Mouse (Mus musculus) heart, postnatal 0 days (tissue): ENCODE data around the gene Gm37240. TPM values are rescaled to one million over a fixed set of nuclear protein-coding genes. Genes with fewer than 3 reads are reported as not detected.
A peak's percentile ranks its signal among the peaks of the same experiment; 100 is the strongest.
"Not testable (repeated sequence)": the region's sequence is repeated elsewhere in the genome, so short reads cannot be mapped to it uniquely, and the experiment has no call there.

ENCODE experiments used
- ATAC-seq: fragments of 200-750 bp; cut with Nextera tagmentation; 2 replicates; pipeline ENCODE4 v1.8.0; 2017; ENCODE audit warnings: low read depth, moderate number of reproducible peaks, moderate library complexity; ENCODE audit not compliant: insufficient read depth
- DNase-seq: peaks from one replicate; pipeline ENCODE4 v3.0.0-alpha.2; 2016; ENCODE audit warnings: low spot score
- H3K27ac ChIP-seq: fragments of 300-500 bp; sonication (generic); 2 replicates; pipeline ENCODE4 v1.5.1; 2014; ENCODE audit warnings: low read depth, mild to moderate bottlenecking
- H3K27me3 ChIP-seq: fragments of 300-500 bp; sonication (generic); 2 replicates; pipeline ENCODE4 v1.6.1; 2014; ENCODE audit warnings: low read length, mixed read lengths; ENCODE audit not compliant: control insufficient read depth, insufficient read depth
- H3K36me3 ChIP-seq: fragments of 300-500 bp; sonication (generic); replicated peaks from 2 replicates; pipeline ENCODE4 v1.6.1; 2014; ENCODE audit warnings: low read length, mixed read lengths; ENCODE audit not compliant: control insufficient read depth, insufficient read depth
- H3K4me1 ChIP-seq: fragments of 300-500 bp; sonication (generic); 2 replicates; pipeline ENCODE4 v1.6.1; 2014; ENCODE audit warnings: antibody characterized with exemption; ENCODE audit not compliant: control insufficient read depth, insufficient read depth
- H3K4me2 ChIP-seq: fragments of 300-500 bp; sonication (generic); 2 replicates; pipeline ENCODE4 v1.6.1; 2014; ENCODE audit warnings: low read depth, mild to moderate bottlenecking, low read length, moderate library complexity
- H3K4me3 ChIP-seq: fragments of 300-500 bp; sonication (generic); 2 replicates; pipeline ENCODE4 v1.5.1; 2014; ENCODE audit warnings: low read depth, low read length
- H3K9ac ChIP-seq: fragments of 300-500 bp; sonication (generic); replicated peaks from 2 replicates; pipeline ENCODE4 v1.6.1; 2014; ENCODE audit warnings: low read depth, low read length, mixed read lengths
- H3K9me3 ChIP-seq: fragments of 300-500 bp; sonication (generic); replicated peaks from 2 replicates; pipeline ENCODE4 v1.6.1; 2016; ENCODE audit warnings: low read length; ENCODE audit not compliant: control insufficient read depth
- CTCF ChIP-seq: IDR thresholded peaks from 2 replicates; pipeline ENCODE4 v1.5.1; 2016; ENCODE audit warnings: antibody characterized with exemption, control low read depth, low read depth
- EP300 ChIP-seq: IDR thresholded peaks from 2 replicates; pipeline ENCODE4 v1.6.1; 2016; ENCODE audit warnings: antibody characterized with exemption, low read depth
- WGBS: fragments of 180-500 bp; shearing (Covaris S2); extraction: QIAGEN DNeasy Blood & Tissue Kit; methylation state at CpG from one replicate; pipeline ENCODE4 v1.1.7; 2014; 5-methylcytosine and 5-hydroxymethylcytosine counted together
- polyA plus RNA-seq: library from polyadenylated mRNA; unstranded; fragments of >200 nt; fragmentation: Nextera tagmentation; extraction: Ambion mirVana; gene quantifications from 2 replicates; pipeline ENCODE4 v1.2.1, GENCODE M21; 2015
- total RNA-seq: library from RNA; depleted of rRNA; stranded (reverse); fragments of >200 nt; gene quantifications from 2 replicates; pipeline ENCODE4 v1.2.3, GENCODE M21; 2014; ENCODE audit warnings: low replicate concordance

Gm37240 gene
- total and polyA plus RNA-seq, 2 experiments from 2014 or later, result 21.7 to 72.1 TPM

DNA sequence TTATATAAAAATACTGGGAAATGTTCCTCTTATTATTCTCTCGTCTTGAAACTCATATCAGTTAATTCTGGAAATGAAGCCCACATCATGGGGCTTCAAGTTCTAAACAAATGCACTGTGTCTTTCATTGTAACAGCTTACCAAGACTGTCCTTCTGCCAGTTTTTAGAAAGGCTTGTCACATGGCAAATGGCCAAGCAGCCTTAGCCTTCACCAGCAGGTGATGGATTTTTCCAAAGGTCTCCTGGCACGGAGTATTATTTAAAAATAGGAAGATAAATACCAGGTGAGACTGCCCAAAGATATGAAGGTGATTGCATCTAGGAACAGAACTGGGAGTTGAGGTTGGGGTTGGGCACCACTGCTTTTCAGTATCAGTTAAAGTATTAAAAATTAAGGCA lies 304.6 kb downstream of the Gm37240 start:
- no peak for ATAC-seq
- no peak overlapping the region for H3K27ac ChIP-seq
- H3K4me1 ChIP-seq, result no peaks in the 10 kb centered on the region
- DNase-seq, result no peak
- no peak overlapping the region for H3K9ac ChIP-seq
- H3K4me3 ChIP-seq, result no peak overlapping the region
- no peak for TF ChIP-seq CTCF
- TF ChIP-seq EP300, result no peak
- WGBS, result 56% methylated on average over 2 of the region's 2 CpGs
- no peak overlapping the region for H3K4me2 ChIP-seq
- peaks cover 7% of the 10 kb centered on the region; the same call in 1 of the 2 replicates for H3K36me3 ChIP-seq
- no peaks in the 10 kb centered on the region for H3K9me3 ChIP-seq
- no peaks in the 10 kb centered on the region for H3K27me3 ChIP-seq

GRCm38 (mm10) chr3:85573864-85574830 lies 313.2 kb downstream of the Gm37240 start, which contains the start of gene Gatb:
TSS of gene Gatb (plus strand) at chr3:85574119.
- DNase-seq (peak; percentile 99), ATAC-seq (peak; percentile 99)
- Histone ChIP-seq H3K4me3 (peak within 1 kb of the TSS; percentile 84), H3K36me3 (peaks cover 10% of the 10 kb centered on the region; the same call in 1 of the 2 replicates), H3K27me3 (no peaks in the 10 kb centered on the region), H3K9ac (peak within 1 kb of the TSS; percentile 79), H3K4me2 (peak within 1 kb of the TSS; percentile 82), H3K9me3 (no peaks in the 10 kb centered on the region), H3K4me1 (peaks cover 3% of the 10 kb centered on the region; the same call in 1 of the 2 replicates), H3K27ac (peak within 1 kb of the TSS; percentile 94)
- TF ChIP-seq EP300, result 0 out of 2 replicates have a peak, but pooled peaks have one; percentile 62
- peak; percentile 85 for TF ChIP-seq CTCF
- 2% methylated on average over 41 of the region's 41 CpGs for WGBS

DNA sequence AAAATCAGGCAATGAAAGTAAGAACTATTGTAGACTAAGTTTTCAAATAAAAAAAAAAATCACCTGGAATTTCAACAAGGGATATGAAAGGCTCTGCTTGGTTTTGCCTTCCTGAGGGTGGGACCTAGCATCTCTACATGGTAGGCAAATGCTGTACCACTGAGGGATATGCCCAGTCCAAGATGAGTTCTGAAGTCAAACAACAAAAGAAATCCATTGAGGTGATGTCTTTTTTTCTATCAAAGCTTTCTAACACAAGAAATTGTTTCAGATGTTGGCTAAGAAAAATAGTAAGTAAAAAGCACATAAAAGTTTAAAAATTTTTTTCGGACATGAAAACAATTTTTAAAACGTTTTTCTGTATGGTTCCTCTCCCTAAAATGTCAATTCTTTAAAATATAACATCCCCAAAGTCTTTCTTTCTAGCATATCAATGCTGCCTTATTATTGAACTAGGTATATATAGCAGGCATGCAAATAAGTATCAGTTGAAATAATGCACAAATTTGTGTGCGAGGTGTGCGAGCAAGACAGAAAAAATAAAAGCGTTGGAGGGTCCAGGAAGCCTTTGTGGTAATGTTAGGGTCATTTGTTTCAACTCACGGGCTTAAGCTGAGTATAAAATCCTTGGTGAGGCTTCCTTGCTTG lies 314.0 kb downstream of the Gm37240 start:
- 0 out of 2 replicates have a peak overlapping the region, but pooled peaks have one; percentile 9 for H3K27ac ChIP-seq
- no peaks in the 10 kb centered on the region for H3K27me3 ChIP-seq
- H3K4me3 ChIP-seq, result peak overlapping the region; percentile 84
- peak overlapping the region; percentile 52 for H3K4me2 ChIP-seq
- H3K9ac ChIP-seq, result no peak overlapping the region
- H3K36me3 ChIP-seq, result peaks cover 9% of the 10 kb centered on the region; the same call in 1 of the 2 replicates
- H3K4me1 ChIP-seq, result peaks cover 3% of the 10 kb centered on the region; the same call in 1 of the 2 replicates
- TF ChIP-seq EP300 (no peak), CTCF (no peak)
- DNase-seq (no peak), ATAC-seq (no peak)
- WGBS, result 25% methylated on average over 6 of the region's 6 CpGs
- no peaks in the 10 kb centered on the region for H3K9me3 ChIP-seq

GRCm38 (mm10) chr3:85572502-85572901 lies 314.8 kb downstream of the Gm37240 start:
- not testable (repeated sequence) for ATAC-seq, H3K27me3 ChIP-seq, H3K9ac ChIP-seq, DNase-seq, H3K4me1 ChIP-seq, H3K9me3 ChIP-seq, H3K4me3 ChIP-seq, H3K27ac ChIP-seq, H3K36me3 ChIP-seq, H3K4me2 ChIP-seq
- WGBS, result 90% methylated on average over 8 of the region's 8 CpGs

DNA sequence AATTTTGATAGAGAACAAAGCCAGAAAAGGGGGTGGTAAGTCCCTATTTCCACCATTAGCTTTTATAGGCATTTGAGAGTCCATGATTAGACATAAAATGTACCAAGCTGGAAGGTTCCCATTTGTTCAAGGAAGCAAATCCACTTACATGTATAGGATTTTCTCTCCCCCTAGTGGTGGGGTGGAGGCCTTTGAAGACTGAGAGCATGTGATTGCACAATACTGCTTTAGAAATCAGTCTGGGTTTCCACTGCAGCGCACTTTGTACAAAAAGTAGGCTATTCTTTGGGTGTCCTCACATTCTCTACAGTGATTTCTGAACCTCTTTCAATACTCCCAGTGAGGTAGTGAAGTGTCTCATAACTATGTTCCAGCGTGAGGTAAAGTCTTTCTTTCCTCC lies 316.0 kb downstream of the Gm37240 start:
- Histone ChIP-seq H3K9me3 (no peaks in the 10 kb centered on the region), H3K4me2 (no peak overlapping the region), H3K27ac (no peak overlapping the region), H3K4me3 (no peak overlapping the region), H3K4me1 (peaks cover 3% of the 10 kb centered on the region; the same call in 1 of the 2 replicates), H3K9ac (no peak overlapping the region), H3K27me3 (no peaks in the 10 kb centered on the region), H3K36me3 (no peaks in the 10 kb centered on the region)
- ATAC-seq (no peak), DNase-seq (peak; percentile 84)
- 68% methylated on average over 2 of the region's 2 CpGs for WGBS
- no peak for TF ChIP-seq EP300
- TF ChIP-seq CTCF, result peak; percentile 86
